Mouse (Mus musculus): ENCODE results near the gene Gm28043. TPM values are rescaled to one million over a fixed set of nuclear protein-coding genes. Genes with fewer than 3 reads are reported as not detected.

The Gm28043 gene
- polyA plus RNA-seq, 1 experiment from 2014 or later: 1.6 TPM

DNA sequence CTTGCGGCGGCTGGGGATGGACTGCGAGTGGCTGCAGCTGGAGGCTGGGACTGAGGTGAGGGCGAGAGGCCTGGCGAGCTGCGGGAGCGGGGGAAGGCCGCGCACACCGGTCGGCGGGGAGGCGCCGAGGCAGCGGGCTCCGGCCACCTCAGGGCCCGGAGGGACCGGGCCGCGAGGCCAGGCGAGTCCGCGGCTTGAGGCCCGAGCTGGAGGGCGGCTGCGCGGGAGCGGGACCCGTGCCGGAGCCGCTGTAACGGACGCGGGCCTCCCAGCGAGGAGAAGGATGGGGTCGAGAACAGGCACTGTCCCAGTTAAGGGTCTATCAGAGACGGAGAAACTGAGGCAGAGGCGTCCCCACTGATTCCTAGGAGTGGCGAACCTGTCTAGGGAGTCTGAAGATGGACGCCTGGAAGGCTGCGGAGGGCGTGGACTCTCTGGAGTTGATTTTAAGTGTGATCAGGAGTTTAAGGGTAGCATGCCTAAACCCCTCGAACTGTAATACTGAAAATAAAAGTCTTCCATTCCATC is 412 bp downstream of the Gm28043 start:
- under 1% methylated on average over 42 of the region's 43 CpGs for WGBS
- H3K27me3 ChIP-seq (ENCODE audit: control insufficient read depth, insufficient read depth, low read depth, low read length): no peaks in the 10 kb centered on the region
- H3K4me3 ChIP-seq (ENCODE audit: low read depth, low read length): peak overlapping the region; percentile 95
- ATAC-seq: no peak; the same call in 1 of the 2 replicates
- peaks cover 23% of the 10 kb centered on the region for H3K4me1 ChIP-seq (ENCODE audit: control insufficient read depth, insufficient read depth, low read length)
- H3K9ac ChIP-seq (ENCODE audit: low read depth, low read length): peak overlapping the region; percentile 92
- H3K4me2 ChIP-seq (ENCODE audit: low read length): peak overlapping the region; percentile 87
- peak overlapping the region; percentile 93 for H3K27ac ChIP-seq (ENCODE audit: low read length)
- no peaks in the 10 kb centered on the region for H3K9me3 ChIP-seq (replicated peaks; ENCODE audit: control insufficient read depth, low read length, poor library complexity, severe bottlenecking)
- peaks cover 9% of the 10 kb centered on the region; the same call in 1 of the 2 replicates for H3K36me3 ChIP-seq (ENCODE audit: control insufficient read depth, insufficient read depth, low read length)

DNA sequence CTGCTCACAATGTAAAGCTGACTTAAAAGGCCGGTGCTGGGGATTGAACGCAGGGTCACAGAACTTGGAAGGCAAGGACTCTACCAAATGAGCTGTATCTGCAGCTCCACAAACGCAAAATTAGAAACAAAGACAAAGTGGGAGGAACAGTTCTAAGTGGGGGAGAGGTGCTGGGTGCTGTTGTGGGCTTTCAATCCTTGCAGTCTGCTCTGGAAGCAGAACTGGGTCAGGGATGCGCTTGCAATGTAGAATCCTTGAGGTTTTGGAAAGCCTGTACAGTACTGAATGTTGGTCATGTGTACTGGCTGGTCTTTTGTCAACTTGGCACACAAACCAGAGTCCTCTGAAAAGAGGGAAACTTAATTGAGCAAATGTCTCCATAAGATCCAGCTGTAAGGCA is 940 bp downstream of the Gm28043 start:
- Histone ChIP-seq H3K4me3 (ENCODE audit: low read depth, low read length) (peak overlapping the region; percentile 95), H3K4me2 (ENCODE audit: low read length) (peak overlapping the region; percentile 87), H3K27me3 (ENCODE audit: control insufficient read depth, insufficient read depth, low read depth, low read length) (no peaks in the 10 kb centered on the region), H3K9me3 (replicated peaks; ENCODE audit: control insufficient read depth, low read length, poor library complexity, severe bottlenecking) (no peaks in the 10 kb centered on the region), H3K27ac (ENCODE audit: low read length) (0 out of 2 replicates have a peak overlapping the region, but pooled peaks have one; percentile 93), H3K36me3 (ENCODE audit: control insufficient read depth, insufficient read depth, low read length) (peaks cover 9% of the 10 kb centered on the region; the same call in 1 of the 2 replicates), H3K4me1 (ENCODE audit: control insufficient read depth, insufficient read depth, low read length) (peaks cover 23% of the 10 kb centered on the region), H3K9ac (ENCODE audit: low read depth, low read length) (peak overlapping the region; percentile 92)
- 12% methylated on average over 4 of the region's 4 CpGs for WGBS
- ATAC-seq: no peak

DNA sequence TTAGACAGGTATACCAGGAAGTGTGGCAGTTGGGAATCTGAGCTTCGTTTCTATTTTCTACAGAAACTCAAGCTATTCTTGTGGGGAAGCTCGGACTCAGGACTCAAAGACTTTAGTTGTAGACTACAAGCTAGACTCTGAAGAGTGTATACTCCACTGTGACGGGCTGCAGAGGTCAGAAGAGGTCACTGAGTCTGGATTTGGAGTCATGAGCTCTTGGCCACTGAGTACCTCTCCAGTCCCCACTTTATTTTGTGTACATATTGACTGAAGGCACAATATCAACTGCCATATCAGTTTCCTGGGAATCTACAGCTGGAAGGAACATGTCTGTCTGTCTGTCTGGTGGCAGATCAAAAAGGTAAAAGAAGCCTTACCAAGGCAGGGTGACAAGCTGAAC is 4.6 kb downstream of the Gm28043 start:
- no peaks in the 10 kb centered on the region for H3K27me3 ChIP-seq (ENCODE audit: control insufficient read depth, insufficient read depth, low read depth, low read length)
- no peaks in the 10 kb centered on the region for H3K9me3 ChIP-seq (replicated peaks; ENCODE audit: control insufficient read depth, low read length, poor library complexity, severe bottlenecking)
- no peak overlapping the region for H3K9ac ChIP-seq (ENCODE audit: low read depth, low read length)
- no peak overlapping the region for H3K27ac ChIP-seq (ENCODE audit: low read length)
- WGBS: 94% methylated on average over 3 of the region's 3 CpGs
- no peak overlapping the region for H3K4me2 ChIP-seq (ENCODE audit: low read length)
- no peak for ATAC-seq
- no peak overlapping the region for H3K4me3 ChIP-seq (ENCODE audit: low read depth, low read length)
- H3K4me1 ChIP-seq (ENCODE audit: control insufficient read depth, insufficient read depth, low read length): peaks cover 20% of the 10 kb centered on the region
- peaks cover 27% of the 10 kb centered on the region for H3K36me3 ChIP-seq (ENCODE audit: control insufficient read depth, insufficient read depth, low read length)

DNA sequence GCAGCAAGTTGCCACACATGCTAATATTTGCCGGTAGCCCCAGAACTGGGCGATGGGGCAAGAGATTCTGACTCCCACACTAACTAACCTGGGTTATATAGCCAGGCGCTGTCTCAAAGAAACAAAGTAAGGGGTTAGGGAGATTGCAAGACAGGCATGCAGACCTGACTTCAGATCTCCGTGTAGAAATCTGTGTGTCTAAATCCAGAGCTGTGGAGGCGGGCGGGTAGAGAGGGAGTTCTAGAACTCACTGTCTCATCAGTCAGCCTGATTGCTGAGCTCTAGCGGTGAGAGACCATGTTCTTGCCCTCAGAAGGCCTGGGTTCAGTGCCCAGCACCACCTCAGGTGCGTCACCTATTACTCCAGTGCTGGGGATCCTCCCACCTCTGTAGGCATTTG is 8.8 kb downstream of the Gm28043 start:
- ATAC-seq: no peak
- WGBS: 94% methylated on average over 8 of the region's 8 CpGs
- no peaks in the 10 kb centered on the region for H3K4me1 ChIP-seq (ENCODE audit: control insufficient read depth, insufficient read depth, low read length)
- H3K4me2 ChIP-seq (ENCODE audit: low read length): no peak overlapping the region
- H3K27me3 ChIP-seq (ENCODE audit: control insufficient read depth, insufficient read depth, low read depth, low read length): no peaks in the 10 kb centered on the region
- no peak overlapping the region for H3K27ac ChIP-seq (ENCODE audit: low read length)
- H3K9me3 ChIP-seq (replicated peaks; ENCODE audit: control insufficient read depth, low read length, poor library complexity, severe bottlenecking): no peaks in the 10 kb centered on the region
- no peak overlapping the region for H3K4me3 ChIP-seq (ENCODE audit: low read depth, low read length)
- H3K9ac ChIP-seq (ENCODE audit: low read depth, low read length): no peak overlapping the region
- peaks cover 55% of the 10 kb centered on the region for H3K36me3 ChIP-seq (ENCODE audit: control insufficient read depth, insufficient read depth, low read length)

DNA sequence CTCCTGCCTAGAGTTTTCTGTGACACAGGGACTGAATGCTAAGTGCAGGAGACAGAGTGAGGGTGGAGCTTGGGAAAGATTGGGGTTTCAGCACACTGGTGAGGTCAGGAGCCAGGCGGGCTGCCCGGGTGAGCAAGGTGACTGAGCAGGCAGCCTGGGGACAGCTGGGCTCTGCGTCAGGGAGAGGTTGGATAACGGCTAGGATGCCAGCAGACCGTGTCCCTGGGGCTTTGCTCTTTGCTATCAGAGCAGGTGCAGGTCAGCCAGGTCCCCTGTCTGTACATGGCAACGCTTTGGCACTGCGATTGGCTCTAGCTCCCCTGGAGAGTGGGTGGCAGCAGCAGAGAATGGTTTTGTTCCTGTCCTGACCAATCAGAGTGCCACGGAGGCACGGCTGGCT is 12.6 kb downstream of the Gm28043 start:
- no peaks in the 10 kb centered on the region for H3K4me1 ChIP-seq (ENCODE audit: control insufficient read depth, insufficient read depth, low read length)
- no peaks in the 10 kb centered on the region for H3K27me3 ChIP-seq (ENCODE audit: control insufficient read depth, insufficient read depth, low read depth, low read length)
- H3K9ac ChIP-seq (ENCODE audit: low read depth, low read length): no peak overlapping the region
- H3K9me3 ChIP-seq (replicated peaks; ENCODE audit: control insufficient read depth, low read length, poor library complexity, severe bottlenecking): no peaks in the 10 kb centered on the region
- no peak for ATAC-seq
- no peak overlapping the region for H3K27ac ChIP-seq (ENCODE audit: low read length)
- no peak overlapping the region for H3K4me2 ChIP-seq (ENCODE audit: low read length)
- H3K36me3 ChIP-seq (ENCODE audit: control insufficient read depth, insufficient read depth, low read length): peaks cover 53% of the 10 kb centered on the region
- no peak overlapping the region for H3K4me3 ChIP-seq (ENCODE audit: low read depth, low read length)
- WGBS: 90% methylated on average over 9 of the region's 9 CpGs

DNA sequence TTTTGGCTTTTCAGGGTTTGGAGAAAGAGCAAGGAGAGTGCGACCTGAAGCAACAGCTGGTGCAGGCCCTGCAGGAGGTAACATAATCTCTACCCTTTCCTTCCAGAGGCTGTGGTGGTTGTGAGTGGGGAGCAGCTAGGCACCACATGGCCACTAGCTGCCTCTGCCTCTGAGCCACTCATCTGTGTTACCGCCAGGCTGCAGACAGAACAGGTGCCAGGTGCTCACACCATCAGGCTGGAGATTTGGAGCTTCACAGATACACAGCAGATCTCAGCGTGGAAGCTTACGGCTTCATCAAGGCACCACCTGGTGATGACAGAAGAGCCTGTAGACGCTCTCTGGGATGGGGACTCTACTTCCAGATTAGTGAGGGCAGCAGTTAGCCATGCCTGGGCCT is 14.3 kb downstream of the Gm28043 start:
- ATAC-seq: no peak
- Histone ChIP-seq H3K36me3 (ENCODE audit: control insufficient read depth, insufficient read depth, low read length) (peaks cover 46% of the 10 kb centered on the region), H3K27me3 (ENCODE audit: control insufficient read depth, insufficient read depth, low read depth, low read length) (no peaks in the 10 kb centered on the region), H3K9me3 (replicated peaks; ENCODE audit: control insufficient read depth, low read length, poor library complexity, severe bottlenecking) (no peaks in the 10 kb centered on the region), H3K27ac (ENCODE audit: low read length) (no peak overlapping the region), H3K4me2 (ENCODE audit: low read length) (no peak overlapping the region), H3K9ac (ENCODE audit: low read depth, low read length) (no peak overlapping the region), H3K4me3 (ENCODE audit: low read depth, low read length) (no peak overlapping the region), H3K4me1 (ENCODE audit: control insufficient read depth, insufficient read depth, low read length) (no peaks in the 10 kb centered on the region)
- WGBS: 80% methylated on average over 5 of the region's 5 CpGs

DNA sequence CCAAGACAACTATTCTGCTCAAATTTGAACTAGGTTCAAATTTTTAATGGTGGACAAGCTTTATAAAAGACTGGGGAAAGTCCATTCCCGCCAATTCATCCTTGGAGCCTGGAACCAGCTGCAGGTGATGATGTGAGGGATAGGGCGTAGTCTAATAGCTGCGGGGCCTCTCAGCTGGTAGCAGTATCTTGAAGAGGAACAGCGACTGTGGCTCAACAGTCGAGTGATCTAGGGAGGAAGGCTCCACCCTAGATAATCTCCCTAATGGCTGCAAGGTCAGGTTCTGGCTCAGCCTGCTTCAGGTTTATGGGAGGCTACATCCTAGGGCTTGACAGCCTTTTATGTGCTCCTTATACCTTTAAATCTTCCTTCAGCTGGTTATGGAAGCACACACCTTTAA is 14.9 kb downstream of the Gm28043 start:
- 91% methylated on average over 5 of the region's 5 CpGs for WGBS
- no peaks in the 10 kb centered on the region for H3K27me3 ChIP-seq (ENCODE audit: control insufficient read depth, insufficient read depth, low read depth, low read length)
- H3K4me3 ChIP-seq (ENCODE audit: low read depth, low read length): no peak overlapping the region
- H3K4me2 ChIP-seq (ENCODE audit: low read length): no peak overlapping the region
- no peak overlapping the region for H3K9ac ChIP-seq (ENCODE audit: low read depth, low read length)
- H3K9me3 ChIP-seq (replicated peaks; ENCODE audit: control insufficient read depth, low read length, poor library complexity, severe bottlenecking): no peaks in the 10 kb centered on the region
- no peak for ATAC-seq
- H3K4me1 ChIP-seq (ENCODE audit: control insufficient read depth, insufficient read depth, low read length): no peaks in the 10 kb centered on the region
- H3K27ac ChIP-seq (ENCODE audit: low read length): no peak overlapping the region
- H3K36me3 ChIP-seq (ENCODE audit: control insufficient read depth, insufficient read depth, low read length): peaks cover 44% of the 10 kb centered on the region

DNA sequence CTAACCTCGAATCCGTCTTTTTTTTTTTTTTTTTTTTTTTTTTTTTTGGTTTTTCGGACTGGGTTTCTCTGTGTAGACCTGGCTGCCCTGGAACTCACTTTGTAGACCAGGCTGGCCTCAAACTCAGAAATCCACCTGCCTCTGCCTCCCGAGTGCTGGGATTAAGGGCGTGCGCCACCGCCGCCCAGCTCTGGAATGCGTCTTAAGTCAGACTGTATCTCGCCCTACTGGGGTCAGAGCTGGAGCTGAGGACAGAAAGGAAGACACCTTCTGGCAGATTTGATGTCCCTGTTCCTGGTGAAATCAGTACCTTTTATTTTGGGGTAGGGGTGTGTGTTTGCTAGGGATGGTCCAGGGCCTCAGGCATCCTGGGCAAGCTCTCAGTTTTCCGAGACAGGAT is 17.6 kb downstream of the Gm28043 start:
- peaks cover 43% of the 10 kb centered on the region for H3K36me3 ChIP-seq (ENCODE audit: control insufficient read depth, insufficient read depth, low read length)
- H3K4me2 ChIP-seq (ENCODE audit: low read length): no peak overlapping the region
- no peaks in the 10 kb centered on the region for H3K27me3 ChIP-seq (ENCODE audit: control insufficient read depth, insufficient read depth, low read depth, low read length)
- no peak overlapping the region for H3K9ac ChIP-seq (ENCODE audit: low read depth, low read length)
- H3K4me1 ChIP-seq (ENCODE audit: control insufficient read depth, insufficient read depth, low read length): no peaks in the 10 kb centered on the region
- 95% methylated on average over 11 of the region's 11 CpGs for WGBS
- ATAC-seq: no peak
- no peak overlapping the region for H3K4me3 ChIP-seq (ENCODE audit: low read depth, low read length)
- H3K9me3 ChIP-seq (replicated peaks; ENCODE audit: control insufficient read depth, low read length, poor library complexity, severe bottlenecking): no peaks in the 10 kb centered on the region
- no peak overlapping the region for H3K27ac ChIP-seq (ENCODE audit: low read length)

DNA sequence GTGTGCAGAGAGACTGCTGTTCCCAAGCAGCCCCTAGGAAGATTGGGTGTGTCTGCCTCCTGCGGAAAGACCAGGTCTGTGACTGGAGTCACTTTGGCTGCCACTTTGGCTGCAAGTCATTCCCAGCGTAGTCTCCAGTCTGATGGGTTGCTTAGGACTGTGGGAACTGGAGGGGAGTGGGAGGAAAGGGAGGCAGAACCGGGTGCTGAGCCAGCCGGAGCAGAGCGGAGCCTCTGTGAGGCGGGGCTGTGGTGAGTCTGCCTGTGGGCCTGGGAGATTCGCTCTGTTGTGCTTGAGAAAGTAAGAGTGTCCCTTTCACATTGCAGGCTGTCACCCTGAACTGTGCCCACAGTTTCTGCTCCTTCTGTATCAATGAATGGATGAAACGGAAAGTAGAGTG is 20.8 kb downstream of the Gm28043 start:
- no peak overlapping the region for H3K4me2 ChIP-seq (ENCODE audit: low read length)
- H3K27me3 ChIP-seq (ENCODE audit: control insufficient read depth, insufficient read depth, low read depth, low read length): no peaks in the 10 kb centered on the region
- no peak overlapping the region for H3K4me3 ChIP-seq (ENCODE audit: low read depth, low read length)
- H3K27ac ChIP-seq (ENCODE audit: low read length): no peak overlapping the region
- no peak for ATAC-seq
- H3K4me1 ChIP-seq (ENCODE audit: control insufficient read depth, insufficient read depth, low read length): no peaks in the 10 kb centered on the region
- H3K9me3 ChIP-seq (replicated peaks; ENCODE audit: control insufficient read depth, low read length, poor library complexity, severe bottlenecking): no peaks in the 10 kb centered on the region
- peaks cover 32% of the 10 kb centered on the region for H3K36me3 ChIP-seq (ENCODE audit: control insufficient read depth, insufficient read depth, low read length)
- WGBS: 93% methylated on average over 8 of the region's 8 CpGs
- H3K9ac ChIP-seq (ENCODE audit: low read depth, low read length): no peak overlapping the region

Measured in midbrain, embryonic 16.5 days (tissue).